Mouse (Mus musculus) c-Kit-positive CD71-positive TER-119-positive erythroid progenitor cells, embryonic 14.5 days (primary cell): ENCODE results near the gene Gm15097.
"Not testable (repeated sequence)": the region's sequence is repeated elsewhere in the genome, so short reads cannot be mapped to it uniquely, and the experiment has no call there.

Source experiments
- DNase-seq: peaks from one replicate; pipeline ENCODE4 v3.0.0-alpha.2; 2013; ENCODE audit warnings: low spot score

Gene Gm15097

GRCm38 (mm10) chrX:149784173-149784572 lies at the start of gene Gm15097:
Gene Gm15097, plus strand, starts transcription at chrX:149784473.
- DNase-seq = not testable (repeated sequence)

- DNase-seq = not testable (repeated sequence)
These were observed 21.4 kb upstream of the Gm15097 start for GRCm38 (mm10) chrX:149762853-149763252.

GRCm38 (mm10) chrX:149811178-149811577 lies 26.9 kb downstream of the Gm15097 start:
- not testable (repeated sequence) for DNase-seq
